Mouse (Mus musculus): Measurements from ENCODE around the gene Zfp422. TPM values are rescaled to one million over a fixed set of nuclear protein-coding genes. Genes with fewer than 3 reads are reported as not detected.

The Zfp422 gene
- total and polyA plus RNA-seq, 3 experiments = 11.9 to 33.4 (median 33.2) TPM

GRCm38 (mm10) chr6:116676355-116676913 is 47.6 kb upstream of the Zfp422 start (continued):
- TF ChIP-seq UBTF (IDR thresholded peaks at IDR 0.05; ENCODE audit: low read depth, low read length) (no peak), MAX (IDR thresholded peaks at IDR 0.05; ENCODE audit: low read length) (peak; percentile 98), IRF4 (IDR thresholded peaks at IDR 0.05; ENCODE audit: low read depth, low read length) (peak; percentile 51; the same call in 1 of the 2 replicates), NELFE (IDR thresholded peaks at IDR 0.05; ENCODE audit: low read depth, low read length) (no peak; the same call in none of the 2 replicates), MEF2A (IDR thresholded peaks at IDR 0.05; ENCODE audit: borderline replicate concordance, low read depth, low read length) (no peak), GABPA (IDR thresholded peaks at IDR 0.05; ENCODE audit: insufficient replicate concordance, low read depth, low read length) (no peak), TBP (conservative IDR thresholded peaks at IDR 0.05; ENCODE audit: low read depth, low read length) (peak; percentile 79), TCF12 (IDR thresholded peaks at IDR 0.05; ENCODE audit: low read depth, low read length) (peak; percentile 80), USF1 (IDR thresholded peaks at IDR 0.05; ENCODE audit: low read depth, low read length) (peak; percentile 98), MAZ (IDR thresholded peaks at IDR 0.05; ENCODE audit: low read depth, low read length) (peak; percentile 46; the same call in 1 of the 2 replicates), SMC3 (IDR thresholded peaks at IDR 0.05; ENCODE audit: low read depth, low read length) (no peak), E2F4 (IDR thresholded peaks at IDR 0.05; ENCODE audit: insufficient replicate concordance, low read depth, low read length) (no peak), POLR2A (IDR thresholded peaks at IDR 0.05; ENCODE audit: low read depth, low read length) (peak; percentile 67), NRF1 (IDR thresholded peaks at IDR 0.05; ENCODE audit: low read depth, low read length) (no peak), PAX5 (IDR thresholded peaks at IDR 0.05; ENCODE audit: low read length) (no peak), ZMIZ1 (IDR thresholded peaks at IDR 0.05; ENCODE audit: low read depth, low read length) (peak; percentile 24; the same call in 1 of the 2 replicates)

- Histone ChIP-seq H3K27me3 (replicated peaks) (no peaks in the 10 kb centered on the region), H3K9me3 (replicated peaks; ENCODE audit: low read length) (no peaks in the 10 kb centered on the region), H3K27ac (ENCODE audit: insufficient read depth, low read depth) (peak overlapping the region; percentile 87), H3K36me3 (replicated peaks in 1 of 2; ENCODE audit: control insufficient read depth in 1 of 2, insufficient read depth in 1 of 2, low read length in 1 of 2) (peaks cover 0 to 10% of the 10 kb centered on the region in 2 experiments), H3K4me1 (ENCODE audit: control insufficient read depth in 1 of 2, insufficient read depth in 2 of 2) (peaks cover 39 to 69% of the 10 kb centered on the region in 2 experiments), H3K4me2 (ENCODE audit: insufficient read depth, low read depth, poor library complexity, severe bottlenecking) (peak overlapping the region; percentile 92), H3K79me2 (replicated peaks; ENCODE audit: control insufficient read depth, extremely low read depth, insufficient read depth, poor library complexity, severe bottlenecking) (peaks cover 41% of the 10 kb centered on the region), H3K9ac (ENCODE audit: insufficient read depth, low read depth) (peak overlapping the region; percentile 98), H3K4me3 (replicated peaks in 1 of 3; ENCODE audit: low read depth in 2 of 3, low read length in 2 of 3, poor library complexity in 1 of 3) (peak overlapping the region; percentile 82 to 94 (median 85))
- dilution Hi-C loops (cut with MboI; ENCODE audit: extremely low pct_ligation_motif_present, extremely low pct_unique_long_range_greater_than_20kb, low sequenced_read_pairs) (no loop called here), in situ Hi-C loops (cut with MboI; ENCODE audit: low pct_ligation_motif_present, low pct_unique_long_range_greater_than_20kb, low sequenced_read_pairs) (no loop called here)
- DNase-seq (ENCODE audit: extremely low read depth) = no peak
- TF ChIP-seq MAZ (IDR thresholded peaks at IDR 0.05; ENCODE audit: low read depth, low read length) (no peak), CHD2 (IDR thresholded peaks at IDR 0.05; ENCODE audit: low read length) (no peak; the same call in 1 of the 2 replicates), GABPA (IDR thresholded peaks at IDR 0.05; ENCODE audit: insufficient replicate concordance, low read depth, low read length) (no peak), ETS1 (conservative IDR thresholded peaks at IDR 0.05; ENCODE audit: low read depth, low read length) (no peak), TCF12 (IDR thresholded peaks at IDR 0.05; ENCODE audit: low read depth, low read length) (0 out of 2 replicates have a peak, but pooled peaks have one; percentile 30), RCOR1 (conservative IDR thresholded peaks at IDR 0.05; ENCODE audit: low read depth, low read length) (0 out of 2 replicates have a peak, but pooled peaks have one; percentile 16), MYC (IDR thresholded peaks at IDR 0.05; ENCODE audit: low read depth, low read length) (0 out of 2 replicates have a peak, but pooled peaks have one; percentile 1), ELF1 (IDR thresholded peaks at IDR 0.05; ENCODE audit: low read depth, low read length) (peak; percentile 55), UBTF (IDR thresholded peaks at IDR 0.05; ENCODE audit: low read depth, low read length) (0 out of 2 replicates have a peak, but pooled peaks have one; percentile 18), POLR2A (IDR thresholded peaks at IDR 0.05; ENCODE audit: low read depth, low read length) (peak; percentile 50)
Measured at GRCm38 (mm10) chr6:116674283-116674886, 45.6 kb upstream of the Zfp422 start.

All from CH12.LX (cell line).